Mouse (Mus musculus) kidney, embryonic 15.5 days (tissue): ENCODE data around the gene Fxr2. TPM values are rescaled to one million over a fixed set of nuclear protein-coding genes. Genes with fewer than 3 reads are reported as not detected.
"Not testable (repeated sequence)": the region's sequence is repeated elsewhere in the genome, so short reads cannot be mapped to it uniquely, and the experiment has no call there.

ENCODE experiments used
- ATAC-seq: fragments of 200-750 bp; cut with Nextera tagmentation; replicated peaks from 2 replicates; pipeline ENCODE4 v1.8.0; 2017; ENCODE audit warnings: moderate TSS enrichment; ENCODE audit not compliant: low FRiP score
- H3K27ac ChIP-seq: fragments of 300-500 bp; sonication (generic); 2 replicates; pipeline ENCODE4 v1.5.1; 2015; ENCODE audit warnings: mild to moderate bottlenecking, inconsistent platforms
- H3K27me3 ChIP-seq: fragments of 300-500 bp; sonication (generic); 2 replicates; pipeline ENCODE4 v1.6.1; 2015; ENCODE audit warnings: inconsistent platforms
- H3K36me3 ChIP-seq: fragments of 300-500 bp; sonication (generic); 2 replicates; pipeline ENCODE4 v1.6.1; 2015; ENCODE audit warnings: inconsistent platforms
- H3K4me1 ChIP-seq: fragments of 300-500 bp; sonication (generic); 2 replicates; pipeline ENCODE4 v1.6.1; 2015; ENCODE audit warnings: inconsistent platforms
- H3K4me2 ChIP-seq: fragments of 300-500 bp; sonication (generic); 2 replicates; pipeline ENCODE4 v1.6.1; 2015; ENCODE audit warnings: moderate library complexity, mild to moderate bottlenecking, inconsistent platforms
- H3K4me3 ChIP-seq: fragments of 300-500 bp; sonication (generic); replicated peaks from 2 replicates; pipeline ENCODE4 v1.5.1; 2015; ENCODE audit warnings: mild to moderate bottlenecking, inconsistent platforms
- H3K9ac ChIP-seq: fragments of 300-500 bp; sonication (generic); 2 replicates; pipeline ENCODE4 v1.6.1; 2015; ENCODE audit warnings: mild to moderate bottlenecking, inconsistent platforms
- H3K9me3 ChIP-seq: fragments of 300-500 bp; sonication (generic); replicated peaks from 2 replicates; pipeline ENCODE4 v1.6.1; 2016; ENCODE audit warnings: inconsistent platforms
- WGBS: fragments of 180-500 bp; shearing (Covaris S2); methylation state at CpG from one replicate; pipeline ENCODE4 v1.1.7; 2015; ENCODE audit warnings: mixed read lengths; 5-methylcytosine and 5-hydroxymethylcytosine counted together
- polyA plus RNA-seq: library from polyadenylated mRNA; unstranded; fragments of >200 nt; fragmentation: Nextera tagmentation; extraction: Ambion mirVana; gene quantifications from 2 replicates; pipeline ENCODE4 v1.2.1, GENCODE M21; 2015

Gene Fxr2
- polyA plus RNA-seq, 1 experiment from 2014 or later, result 29.2 TPM

- Histone ChIP-seq H3K4me3 (no peak overlapping the region), H3K4me1 (peaks cover 35% of the 10 kb centered on the region), H3K36me3 (no peaks in the 10 kb centered on the region), H3K9me3 (no peaks in the 10 kb centered on the region), H3K27ac (no peak overlapping the region), H3K9ac (no peak overlapping the region), H3K27me3 (no peaks in the 10 kb centered on the region), H3K4me2 (no peak overlapping the region)
- 90% methylated on average over 1 of the region's 1 CpGs for WGBS
- no peak for ATAC-seq
Measured at GRCm38 (mm10) chr11:69689891-69690290, 57.1 kb downstream of the Fxr2 start.

GRCm38 (mm10) chr11:69692196-69692811 lies 59.5 kb downstream of the Fxr2 start:
- Histone ChIP-seq H3K36me3 (no peaks in the 10 kb centered on the region), H3K4me3 (no peak overlapping the region), H3K4me1 (peaks cover 25% of the 10 kb centered on the region), H3K27ac (peak overlapping the region; percentile 7; the same call in 1 of the 2 replicates), H3K9ac (no peak overlapping the region), H3K4me2 (no peak overlapping the region), H3K27me3 (no peaks in the 10 kb centered on the region), H3K9me3 (no peaks in the 10 kb centered on the region)
- no peak for ATAC-seq
- WGBS, result 65% methylated on average over 9 of the region's 9 CpGs

DNA sequence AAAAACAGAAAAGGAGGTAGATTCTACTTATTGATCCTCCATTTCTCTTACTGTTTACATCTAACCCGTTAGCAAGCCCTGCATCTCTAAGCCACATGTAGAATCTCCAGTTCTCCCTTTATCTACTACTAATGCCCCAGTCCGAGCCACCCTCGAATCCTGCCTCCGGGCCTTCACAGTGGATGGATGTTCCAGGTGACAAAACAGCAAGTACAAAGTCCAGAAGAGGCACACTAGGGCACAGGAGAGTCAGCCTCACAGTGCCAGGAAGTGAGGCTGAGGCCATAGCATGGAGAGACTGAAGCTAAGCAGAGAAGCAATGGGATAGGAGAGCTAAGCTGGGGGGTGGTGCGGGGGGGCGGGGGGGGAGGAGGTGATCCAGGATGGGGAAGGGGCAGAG lies 60.1 kb downstream of the Fxr2 start:
- Histone ChIP-seq H3K4me2 (no peak overlapping the region), H3K4me1 (peaks cover 25% of the 10 kb centered on the region), H3K27ac (peak overlapping the region; percentile 18; the same call in 1 of the 2 replicates), H3K9ac (no peak overlapping the region), H3K27me3 (no peaks in the 10 kb centered on the region), H3K9me3 (no peaks in the 10 kb centered on the region), H3K4me3 (no peak overlapping the region), H3K36me3 (no peaks in the 10 kb centered on the region)
- whole genome bisulfite sequencing, result 86% methylated on average over 6 of the region's 6 CpGs
- no peak for ATAC-seq

- 53% methylated on average over 11 of the region's 11 CpGs for WGBS
- 0 out of 2 replicates have a peak, but pooled peaks cover 2% of the 10 kb centered on the region for H3K9me3 ChIP-seq
- H3K4me2 ChIP-seq, result no peak overlapping the region
- no peak overlapping the region for H3K9ac ChIP-seq
- H3K27me3 ChIP-seq, result no peaks in the 10 kb centered on the region
- no peak overlapping the region for H3K4me3 ChIP-seq
- no peaks in the 10 kb centered on the region for H3K36me3 ChIP-seq
- H3K27ac ChIP-seq, result peak overlapping the region; percentile 18; the same call in 1 of the 2 replicates
- ATAC-seq, result no peak
- peaks cover 25% of the 10 kb centered on the region for H3K4me1 ChIP-seq
Measured at GRCm38 (mm10) chr11:69693421-69693965, 60.7 kb downstream of the Fxr2 start.

- Histone ChIP-seq H3K4me3 (peak overlapping the region; percentile 61), H3K27ac (peak overlapping the region; percentile 91), H3K36me3 (no peaks in the 10 kb centered on the region), H3K4me1 (peaks cover 25% of the 10 kb centered on the region), H3K27me3 (no peaks in the 10 kb centered on the region), H3K9ac (peak overlapping the region; percentile 79), H3K9me3 (0 out of 2 replicates have a peak, but pooled peaks cover 3% of the 10 kb centered on the region), H3K4me2 (peak overlapping the region; percentile 91)
- ATAC-seq, result no peak; the same call in 1 of the 2 replicates
- WGBS, result 29% methylated on average over 6 of the region's 6 CpGs
Measured at GRCm38 (mm10) chr11:69695046-69695360, 62.2 kb downstream of the Fxr2 start.

- WGBS, result under 1% methylated on average over 37 of the region's 41 CpGs
- H3K27me3 ChIP-seq, result no peaks in the 10 kb centered on the region
- H3K36me3 ChIP-seq, result no peaks in the 10 kb centered on the region
- peak within 1 kb of the TSS; percentile 91 for H3K27ac ChIP-seq
- H3K9ac ChIP-seq, result peak within 1 kb of the TSS; percentile 79
- H3K4me2 ChIP-seq, result peak within 1 kb of the TSS; percentile 91
- peaks cover 25% of the 10 kb centered on the region for H3K4me1 ChIP-seq
- peak; percentile 86 for ATAC-seq
- H3K9me3 ChIP-seq, result 0 out of 2 replicates have a peak, but pooled peaks cover 3% of the 10 kb centered on the region
- H3K4me3 ChIP-seq, result peak within 1 kb of the TSS; percentile 61
Measured at GRCm38 (mm10) chr11:69695361-69696181, 62.8 kb downstream of the Fxr2 start, which contains the start of the genes Tnfsf12 and Tnfsfm13. Tnfsf12 (minus strand) TSS chr11:69695849. Tnfsfm13 (minus strand) TSS chr11:69696098.

DNA sequence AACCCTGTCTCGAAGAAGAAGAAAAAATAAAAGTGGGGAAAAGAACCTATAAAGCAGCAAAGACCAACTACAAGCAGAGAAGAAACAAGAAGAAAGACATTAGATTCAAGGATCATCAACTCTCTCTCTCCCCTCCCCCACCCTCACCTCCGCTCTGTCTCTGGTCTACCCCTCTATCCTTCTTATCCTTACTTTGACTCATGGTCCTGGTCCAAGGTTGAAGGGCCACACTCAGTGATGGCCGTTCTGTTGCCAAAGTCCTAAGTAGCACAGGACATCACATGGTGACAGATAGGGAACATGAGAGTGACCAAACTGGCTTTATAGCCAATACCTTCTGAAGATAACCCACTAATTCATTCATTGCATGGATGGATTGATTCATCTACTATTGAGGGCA lies 64.6 kb downstream of the Fxr2 start:
- no peaks in the 10 kb centered on the region for H3K36me3 ChIP-seq
- H3K4me3 ChIP-seq, result no peak overlapping the region
- H3K4me2 ChIP-seq, result no peak overlapping the region
- no peaks in the 10 kb centered on the region for H3K27me3 ChIP-seq
- 0 out of 2 replicates have a peak, but pooled peaks cover 3% of the 10 kb centered on the region for H3K9me3 ChIP-seq
- H3K4me1 ChIP-seq, result peaks cover 25% of the 10 kb centered on the region
- ATAC-seq, result no peak
- WGBS, result 89% methylated on average over 3 of the region's 3 CpGs
- no peak overlapping the region for H3K27ac ChIP-seq
- H3K9ac ChIP-seq, result no peak overlapping the region

DNA sequence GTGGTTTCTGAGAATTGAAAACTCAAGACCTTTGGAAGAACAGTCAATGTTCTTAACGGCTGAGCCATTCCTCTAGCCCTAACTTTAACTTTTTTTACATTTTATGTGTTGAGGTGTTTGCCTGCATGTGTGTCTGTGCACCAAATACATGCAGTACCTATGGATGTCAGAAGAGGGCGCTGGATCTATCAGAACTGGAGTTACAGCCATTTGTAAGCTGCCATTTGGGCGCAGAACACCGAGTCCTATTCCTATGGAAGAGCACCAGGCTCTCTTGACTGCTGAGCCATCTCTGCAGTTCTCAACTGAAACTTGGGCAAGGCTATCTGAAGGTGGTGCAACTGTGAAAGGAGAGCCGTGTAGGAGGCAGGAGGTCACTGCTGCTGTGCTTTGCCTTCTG lies 65.8 kb downstream of the Fxr2 start:
- Histone ChIP-seq H3K4me1 (peaks cover 18% of the 10 kb centered on the region), H3K9ac (no peak overlapping the region), H3K4me3 (no peak overlapping the region), H3K4me2 (no peak overlapping the region), H3K9me3 (0 out of 2 replicates have a peak, but pooled peaks cover 3% of the 10 kb centered on the region), H3K27me3 (no peaks in the 10 kb centered on the region), H3K36me3 (no peaks in the 10 kb centered on the region), H3K27ac (no peak overlapping the region)
- ATAC-seq, result no peak
- WGBS, result 77% methylated on average over 5 of the region's 5 CpGs

- Histone ChIP-seq H3K27me3 (no peaks in the 10 kb centered on the region), H3K4me1 (peaks cover 18% of the 10 kb centered on the region), H3K9ac (no peak overlapping the region), H3K4me3 (no peak overlapping the region), H3K4me2 (no peak overlapping the region), H3K36me3 (no peaks in the 10 kb centered on the region), H3K27ac (no peak overlapping the region), H3K9me3 (0 out of 2 replicates have a peak, but pooled peaks cover 3% of the 10 kb centered on the region)
- WGBS, result 39% methylated on average over 1 of the region's 1 CpGs
- no peak for ATAC-seq
Measured at GRCm38 (mm10) chr11:69699595-69699994, 66.8 kb downstream of the Fxr2 start.

GRCm38 (mm10) chr11:69702886-69703285 lies 70.1 kb downstream of the Fxr2 start:
- not testable (repeated sequence) for H3K9me3 ChIP-seq, H3K9ac ChIP-seq, ATAC-seq, H3K27me3 ChIP-seq, H3K4me2 ChIP-seq, H3K27ac ChIP-seq, H3K36me3 ChIP-seq, H3K4me1 ChIP-seq, H3K4me3 ChIP-seq
- 94% methylated on average over 10 of the region's 10 CpGs for WGBS
